Mouse (Mus musculus) spleen, postnatal 14 days (tissue): ENCODE results near the gene Ncs1.
A peak's percentile ranks its signal among the peaks of the same experiment; 100 is the strongest.

Experiments used
- DNase-seq, 2 experiments: peaks; one replicate each; pipeline ENCODE4 v3.0.0; 2021 to 2022; ENCODE audit warnings: low spot score in 2 of 2

Gene Ncs1

DNA sequence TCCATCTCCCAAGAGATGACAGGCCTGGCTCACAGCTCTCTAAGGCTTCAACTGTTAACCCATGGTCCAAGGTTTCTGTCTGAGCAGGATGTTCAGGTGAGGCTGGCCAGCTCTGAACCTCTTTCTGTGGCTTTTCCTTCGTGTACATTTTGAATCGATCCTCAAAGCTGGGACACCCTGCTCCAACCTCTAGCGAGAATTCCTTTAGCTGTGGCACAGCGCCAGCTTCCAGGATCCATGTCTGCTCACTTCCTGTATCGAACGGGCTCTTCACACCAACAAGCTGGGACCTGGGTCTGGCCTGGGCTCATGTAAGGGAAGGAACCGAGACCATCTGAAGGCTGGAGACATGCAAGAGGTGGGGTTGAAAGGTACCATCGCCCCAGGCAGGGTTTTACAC is 1.4 kb upstream of the Ncs1 start:
- no peak for DNase-seq

DNA sequence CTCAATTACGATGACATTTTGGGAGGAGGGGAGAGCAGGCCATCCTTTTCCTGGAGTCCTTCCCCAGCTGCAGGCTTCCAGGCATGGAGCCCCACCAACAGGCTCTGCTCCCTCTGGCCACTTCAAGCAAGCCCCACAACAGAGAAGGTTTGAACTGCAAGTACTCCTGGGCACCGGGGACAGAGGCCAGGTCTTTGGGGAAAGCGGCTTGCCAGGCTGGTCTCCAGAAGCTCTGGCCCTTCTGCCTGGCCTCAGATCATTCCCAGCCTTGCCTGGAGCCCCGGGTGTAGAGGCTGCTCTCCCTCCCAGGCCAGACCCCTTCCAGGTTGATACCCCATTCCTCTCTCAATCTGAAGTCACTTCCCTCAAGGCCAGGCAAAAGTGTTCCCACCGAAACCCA is 572 bp upstream of the Ncs1 start:
- no peak for DNase-seq

DNA sequence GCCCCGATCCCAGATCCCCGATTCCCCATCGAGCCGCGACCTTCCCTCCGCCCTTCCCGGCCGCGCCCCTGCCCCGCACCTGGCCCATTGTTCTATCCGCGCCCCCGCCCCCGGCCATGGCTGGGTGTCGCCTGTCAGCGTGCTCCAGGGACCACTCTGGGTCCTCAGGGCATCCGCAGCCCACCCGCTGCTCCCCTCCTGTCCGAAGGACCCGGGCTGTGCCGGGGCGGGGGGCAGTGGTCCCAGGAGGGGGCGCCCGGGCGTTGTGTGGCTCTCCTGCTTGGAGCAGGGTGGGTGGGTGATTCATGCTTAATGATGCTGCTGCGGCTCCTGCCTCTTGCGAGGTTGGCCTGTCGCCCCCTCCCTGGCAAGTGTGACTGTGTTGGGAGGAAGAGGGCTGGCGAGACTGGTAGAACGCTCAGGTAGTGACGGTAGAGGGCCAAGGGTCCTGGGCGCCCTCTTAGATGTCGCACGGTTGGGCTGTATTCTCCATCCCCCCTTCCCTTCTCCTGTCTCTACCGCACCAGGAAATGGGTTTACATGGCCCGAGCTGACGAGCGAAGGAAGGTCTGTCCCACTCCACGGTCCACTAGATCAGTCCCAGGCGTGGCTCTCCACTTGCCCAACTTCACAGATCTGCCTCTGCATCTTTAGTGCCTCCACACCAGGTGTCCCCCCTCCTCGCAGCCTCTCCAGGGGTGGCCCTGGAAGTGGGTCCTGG is 788 bp downstream of the Ncs1 start:
- DNase-seq = no peak

DNA sequence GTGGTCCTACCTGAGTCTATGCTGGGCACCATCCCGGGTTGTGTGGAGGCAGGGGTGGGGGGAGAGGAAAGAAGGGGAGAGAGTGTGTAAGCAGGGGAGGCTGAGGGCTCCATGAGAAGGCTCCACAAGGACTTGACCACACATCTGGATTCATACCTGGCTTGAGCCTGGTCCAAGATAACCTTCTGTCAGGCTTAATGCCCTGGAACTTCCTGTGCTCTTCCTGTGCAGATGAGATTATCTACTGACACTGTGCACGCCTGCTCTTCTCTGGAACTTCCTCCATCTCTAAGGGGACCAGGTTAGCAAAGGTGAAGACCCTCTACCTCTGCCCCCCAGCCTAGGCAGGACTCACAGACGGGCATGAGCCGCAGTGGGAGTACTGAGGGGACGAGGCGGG is 3.2 kb downstream of the Ncs1 start:
- DNase-seq = no peak

DNA sequence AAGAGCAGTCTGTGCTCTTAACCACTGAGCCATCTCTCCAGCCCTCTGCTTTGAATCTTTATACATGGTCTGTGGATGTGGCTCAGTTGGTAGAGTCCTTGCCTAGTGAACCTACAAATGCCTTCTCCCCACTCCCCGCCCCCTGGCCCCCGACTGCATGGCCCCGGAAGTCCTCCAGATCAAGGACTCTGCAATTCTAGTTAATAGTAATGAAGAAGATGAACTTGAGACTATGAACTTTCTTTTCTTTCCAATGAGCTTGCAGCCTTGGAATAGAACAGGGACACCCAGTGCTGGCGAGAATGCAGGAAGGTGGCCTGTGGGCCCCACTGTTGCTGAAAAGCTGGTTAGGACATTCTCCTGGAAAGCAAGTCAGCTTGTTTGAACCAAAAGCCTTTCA is 6.5 kb downstream of the Ncs1 start:
- DNase-seq = no peak

DNA sequence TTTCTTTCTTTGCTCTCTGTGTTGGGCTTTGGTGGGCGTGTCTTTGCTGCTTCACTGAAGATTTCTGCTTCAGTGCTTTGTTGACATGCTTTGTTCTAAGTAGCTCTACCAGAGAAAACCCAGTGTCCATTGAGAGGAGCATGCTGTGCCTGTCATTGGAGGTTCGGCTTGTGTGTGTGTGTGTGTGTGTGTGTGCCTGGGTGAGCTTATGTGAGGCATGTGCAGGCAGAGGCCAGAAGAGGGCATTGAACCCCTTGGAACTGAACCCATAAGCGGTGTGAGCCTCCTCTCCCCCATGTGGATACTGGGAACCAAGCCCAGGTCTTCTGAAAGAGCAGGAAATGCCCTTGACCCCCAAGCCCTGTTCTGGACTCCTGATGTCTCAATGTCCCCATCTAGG is 7.8 kb downstream of the Ncs1 start:
- DNase-seq = no peak

DNA sequence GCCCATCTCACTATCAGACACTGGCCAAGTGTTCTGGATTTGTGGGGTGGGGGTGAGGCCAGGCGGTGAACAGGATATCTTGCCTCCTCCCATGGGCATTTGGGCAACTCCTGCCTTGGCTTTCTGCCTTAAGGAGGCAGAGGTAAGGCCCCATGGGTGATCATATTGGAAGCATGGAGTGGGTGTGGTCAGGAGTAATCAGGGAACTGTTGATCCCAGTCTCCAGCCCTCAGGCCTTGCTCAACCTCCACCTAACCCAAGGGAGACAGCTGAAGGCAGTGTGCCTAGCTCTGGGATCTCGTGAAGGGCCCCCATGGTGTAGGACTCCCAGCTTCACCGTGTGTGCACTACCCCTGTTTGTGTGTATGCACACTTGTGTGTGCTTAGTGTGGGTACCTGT is 9.2 kb downstream of the Ncs1 start:
- DNase-seq = no peak

DNA sequence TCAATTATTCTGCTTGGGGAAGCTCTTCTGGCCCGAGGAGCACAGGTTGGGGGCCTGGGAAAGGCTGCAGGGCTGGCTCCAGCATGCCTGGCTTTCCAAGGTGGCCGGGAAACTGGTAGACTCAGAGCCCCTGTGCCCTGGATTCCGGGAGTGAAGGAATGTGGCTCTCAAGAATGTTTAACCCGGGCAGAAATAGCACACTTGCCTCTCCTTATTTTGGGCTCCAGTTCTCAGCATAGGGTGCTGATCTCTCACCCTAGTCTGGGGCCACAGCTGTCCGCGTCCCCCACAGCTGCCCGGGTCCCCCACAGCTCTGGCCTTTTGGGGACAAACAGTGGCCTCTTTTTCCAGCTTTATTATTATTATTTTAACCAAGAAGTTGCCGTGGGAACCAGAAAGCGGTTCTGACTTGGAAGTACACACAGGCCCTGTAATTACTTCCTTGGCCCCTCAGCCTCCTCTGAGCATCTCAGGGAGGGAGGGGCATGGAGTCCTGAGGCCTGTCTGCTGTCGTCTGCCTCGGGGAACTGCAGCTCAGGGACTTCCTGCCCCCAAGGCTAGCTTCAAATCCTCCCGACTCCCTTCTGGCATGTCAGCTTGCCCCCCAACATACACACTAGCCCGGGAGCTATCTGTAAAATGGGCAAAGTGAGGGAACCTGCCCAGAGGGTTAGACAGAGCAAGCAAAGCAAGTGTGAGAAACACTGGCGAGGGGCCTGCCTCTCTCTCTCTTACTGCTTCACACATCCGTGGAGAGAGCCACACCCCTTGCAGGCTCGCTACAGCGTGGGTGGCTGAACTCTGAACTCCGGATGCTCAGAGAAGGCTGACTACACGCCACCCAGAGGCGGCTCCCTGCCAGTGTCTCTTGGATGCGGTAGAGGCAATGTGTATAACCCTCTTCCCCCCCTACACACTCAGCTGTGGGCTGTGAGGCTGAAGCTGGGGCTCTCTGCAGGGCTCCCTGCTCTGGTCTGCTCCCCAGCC is 10.6 kb downstream of the Ncs1 start:
- peak; percentile 50 to 66 for DNase-seq

DNA sequence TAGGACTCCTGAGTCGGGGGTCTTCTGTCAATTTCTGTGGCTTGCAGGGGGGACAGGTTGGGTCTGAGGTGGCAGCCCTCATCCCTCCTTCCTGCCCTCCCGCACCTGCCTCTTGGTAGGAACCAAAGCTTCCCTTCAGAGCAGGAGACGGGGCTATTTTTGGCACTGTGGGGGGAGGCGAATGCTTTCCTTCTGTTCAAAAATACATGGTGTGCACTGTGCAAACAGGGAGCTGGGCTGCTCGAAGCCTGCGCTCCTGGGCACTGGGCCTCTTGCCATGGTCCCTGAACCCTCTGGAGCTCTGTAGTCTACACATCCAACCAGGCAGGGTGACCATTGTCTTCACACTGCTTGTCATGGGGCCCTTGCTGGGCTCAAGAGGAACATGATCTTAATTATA is 11.5 kb downstream of the Ncs1 start:
- DNase-seq = no peak

DNA sequence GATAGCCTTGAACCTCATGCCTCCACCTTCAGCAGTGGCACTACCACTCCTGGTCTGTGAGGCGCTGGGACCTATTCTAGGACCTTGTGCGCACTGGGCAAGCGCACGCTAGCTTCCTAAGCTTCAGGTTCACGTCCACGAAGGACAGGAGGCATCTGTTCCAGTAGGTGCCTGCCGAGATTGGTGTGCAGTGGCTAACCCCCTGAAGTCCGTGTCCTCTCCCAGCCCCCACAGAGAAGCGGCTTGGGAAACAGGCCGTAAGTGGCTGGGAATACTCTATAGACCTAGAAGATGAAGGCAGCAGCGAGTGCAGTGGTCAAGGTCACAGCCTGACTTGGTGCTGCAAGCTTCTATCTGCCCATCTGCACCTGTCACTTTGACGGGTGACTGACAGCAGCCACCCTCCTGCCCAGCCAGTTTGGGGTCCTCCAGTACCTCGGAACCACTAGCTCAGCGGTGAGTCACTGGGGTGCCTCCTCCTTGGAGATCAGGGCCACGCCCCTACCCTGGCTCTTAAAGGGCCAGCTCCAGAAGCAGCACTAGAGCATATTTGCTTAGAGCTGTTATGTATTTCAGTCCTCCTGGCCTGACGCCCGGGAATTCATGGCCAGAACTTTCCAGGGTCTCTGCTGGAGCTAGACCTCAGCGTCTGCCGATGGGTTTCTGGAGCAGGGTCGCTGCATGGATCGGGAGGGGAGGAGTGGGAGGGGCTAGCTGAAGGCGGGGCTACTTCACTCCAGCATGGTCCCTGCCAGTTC is 13.2 kb downstream of the Ncs1 start:
- peak in 1 of 2 experiments; percentile 36 for DNase-seq

DNA sequence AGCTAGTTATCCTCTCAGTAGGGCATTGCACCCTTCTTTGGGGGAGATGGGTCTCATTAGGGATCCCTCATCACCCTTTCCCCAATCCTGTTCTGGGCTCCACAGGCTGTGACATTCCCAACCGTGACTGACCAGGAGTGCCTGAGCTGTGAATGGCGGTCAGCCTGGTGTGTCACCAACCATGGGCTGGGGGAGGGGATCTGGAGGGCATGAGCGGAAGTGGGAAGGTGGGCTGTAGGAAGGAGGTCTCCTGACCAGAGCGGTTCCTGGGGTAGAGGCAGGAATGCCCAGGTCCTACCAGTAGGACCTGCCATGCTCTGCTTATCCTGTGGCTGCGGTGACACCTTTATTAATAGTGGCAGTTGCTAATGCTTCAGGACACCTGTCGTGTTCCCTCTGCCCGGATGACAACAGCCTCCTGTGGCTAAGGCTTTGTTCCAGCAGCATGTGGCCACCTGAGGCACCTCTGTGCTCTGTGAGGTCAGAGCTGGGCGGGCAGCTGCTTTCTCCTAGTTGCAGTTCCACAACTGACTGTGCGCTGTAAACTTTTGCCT is 13.8 kb downstream of the Ncs1 start:
- DNase-seq = no peak

DNA sequence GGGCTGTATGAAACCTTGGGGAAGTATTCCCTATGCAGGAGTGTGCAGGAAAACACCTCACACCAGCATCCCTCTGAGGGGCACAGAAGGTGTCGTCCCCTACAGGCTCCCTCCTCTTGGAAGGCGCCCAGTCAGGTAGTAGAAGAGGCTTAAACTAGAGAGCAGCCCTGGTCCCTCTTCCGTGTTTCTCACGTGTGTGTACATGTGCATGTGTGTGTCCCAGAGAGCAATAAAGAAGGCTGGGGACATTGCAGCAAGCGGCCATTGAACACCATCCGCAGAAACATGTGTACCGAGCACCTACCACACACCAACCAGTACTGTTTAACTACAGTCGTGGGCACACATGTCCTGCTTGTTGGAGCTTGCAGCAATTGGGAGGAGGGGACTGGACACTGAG is 14.9 kb downstream of the Ncs1 start:
- DNase-seq = no peak

DNA sequence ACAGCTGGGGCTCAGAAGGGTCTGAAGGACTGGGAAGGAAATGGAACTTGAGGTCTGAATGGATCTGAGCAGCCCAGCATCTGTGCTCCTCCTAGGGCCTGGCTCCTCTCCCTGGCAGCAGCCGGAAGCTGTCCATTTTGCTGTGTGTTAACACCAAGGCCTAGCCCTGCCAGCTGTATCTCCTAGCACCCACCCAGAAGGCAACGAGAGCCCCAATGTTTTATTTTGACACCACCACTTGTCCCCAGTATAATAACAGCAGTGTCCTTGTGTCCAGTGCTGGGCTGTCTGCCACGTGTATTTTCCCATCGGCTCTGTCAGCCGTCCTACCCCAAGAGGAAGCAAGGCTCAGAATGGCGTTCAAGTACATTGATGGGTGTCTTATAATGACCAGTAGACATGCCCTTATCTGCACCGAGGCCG is 17.4 kb downstream of the Ncs1 start:
- DNase-seq = no peak

DNA sequence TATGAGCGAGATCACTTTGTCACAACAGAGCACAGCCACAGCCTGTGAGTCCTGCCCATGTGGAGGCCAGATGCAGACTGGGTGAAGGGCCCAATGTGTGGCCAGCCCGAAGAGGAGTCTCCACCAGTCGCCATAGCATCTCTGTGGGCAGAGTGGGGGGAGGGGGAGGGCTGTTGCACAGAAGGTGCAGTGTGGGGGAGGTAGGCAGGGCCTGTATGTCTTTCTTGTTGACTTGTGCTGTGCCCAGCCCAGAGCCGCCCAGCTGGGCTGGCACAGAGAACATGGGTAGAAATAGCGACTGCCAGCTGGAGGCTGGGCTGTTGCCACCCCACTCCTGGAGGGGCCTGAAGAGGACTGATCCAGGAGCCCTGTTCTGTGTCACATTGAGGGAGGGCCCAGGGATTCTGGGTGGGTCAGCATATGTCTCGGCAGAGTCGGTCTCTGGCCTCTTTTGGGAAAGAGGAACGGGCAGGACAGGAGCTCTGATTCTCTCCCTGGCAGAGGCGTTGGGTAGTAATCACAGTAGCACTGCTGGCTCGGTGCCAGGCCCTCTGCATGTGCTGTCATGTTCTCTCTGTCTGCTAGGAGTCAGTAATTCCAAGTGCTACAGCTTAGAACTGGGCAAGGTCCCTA is 18.2 kb downstream of the Ncs1 start:
- no peak for DNase-seq

DNA sequence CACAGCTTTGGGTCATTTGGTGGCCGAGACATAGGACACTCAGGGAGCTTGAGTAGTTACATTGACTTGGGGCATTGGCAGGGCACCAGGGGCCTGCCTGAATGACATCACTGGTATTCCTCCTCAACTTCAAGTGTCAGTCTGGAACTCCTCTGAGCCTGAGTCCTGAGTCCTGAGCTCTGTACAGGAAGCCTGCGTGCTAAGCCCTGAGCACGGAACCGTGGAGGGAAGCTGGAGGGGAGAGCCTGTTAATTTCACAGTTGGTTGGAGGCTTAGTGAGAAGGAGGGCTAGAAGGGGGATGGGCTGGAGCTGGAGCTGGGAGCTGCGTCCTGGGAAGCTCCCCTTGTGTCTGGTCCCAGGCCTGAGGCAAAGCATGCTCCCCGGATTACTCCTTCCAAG is 21.8 kb downstream of the Ncs1 start:
- no peak for DNase-seq

DNA sequence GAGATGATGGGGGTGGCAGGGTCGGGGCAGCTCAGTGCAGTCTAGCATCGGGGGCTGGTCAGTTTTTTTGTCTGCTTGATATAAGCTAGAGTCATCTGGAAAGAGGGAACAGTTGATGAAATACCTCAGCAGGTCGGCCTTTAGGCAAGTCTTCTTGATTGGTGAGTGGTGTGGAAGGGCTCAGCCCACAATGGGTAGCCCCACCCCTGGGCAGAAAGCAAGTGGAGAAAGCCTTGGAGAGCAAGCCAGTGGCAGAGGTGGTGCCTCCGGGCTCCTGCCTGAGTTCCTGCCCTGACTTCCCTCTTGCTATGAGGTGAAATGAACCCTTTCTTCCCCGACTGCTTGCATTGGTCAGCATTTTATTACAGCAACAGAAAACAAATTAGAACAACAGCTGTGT is 23.0 kb downstream of the Ncs1 start:
- DNase-seq = no peak

DNA sequence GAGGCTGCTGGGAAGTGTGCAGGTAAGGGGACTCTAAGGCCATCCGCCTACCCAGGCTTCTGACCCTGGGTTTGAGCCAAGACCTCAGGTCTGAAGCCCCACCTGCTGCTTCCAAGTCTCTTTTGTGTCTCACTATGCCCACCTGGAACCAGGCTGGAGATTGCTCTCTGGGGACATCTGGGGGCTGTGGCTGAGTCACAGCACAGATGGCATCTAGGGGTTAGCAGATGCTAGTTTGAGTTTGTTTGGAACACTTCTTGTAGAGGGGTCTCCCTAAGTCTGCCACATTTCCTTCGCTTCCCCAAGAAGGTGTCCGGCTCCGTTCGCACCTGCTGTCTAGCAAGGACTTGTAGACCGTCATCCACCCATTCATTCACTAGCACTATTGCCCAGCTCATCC is 23.6 kb downstream of the Ncs1 start:
- no peak for DNase-seq

DNA sequence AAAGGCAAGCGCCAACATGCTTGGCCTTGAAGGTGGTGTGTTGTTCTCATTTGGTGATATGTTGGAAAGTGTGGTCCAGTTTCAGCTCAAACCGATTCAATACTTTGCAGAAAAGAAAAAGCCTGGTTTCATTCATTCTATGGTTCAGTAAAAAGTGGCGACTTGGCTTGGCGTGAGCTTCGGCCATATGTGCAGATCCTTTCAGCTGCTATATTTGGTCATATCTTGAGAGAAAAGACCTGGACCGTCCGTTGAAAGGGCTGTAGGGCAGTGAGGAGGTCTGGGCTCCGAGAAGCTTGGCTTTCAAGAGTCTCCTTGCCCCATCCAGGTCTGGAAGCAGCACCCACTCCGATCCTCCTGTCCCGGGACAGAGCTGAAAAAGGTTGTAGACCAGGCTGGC is 24.2 kb downstream of the Ncs1 start:
- DNase-seq = no peak

DNA sequence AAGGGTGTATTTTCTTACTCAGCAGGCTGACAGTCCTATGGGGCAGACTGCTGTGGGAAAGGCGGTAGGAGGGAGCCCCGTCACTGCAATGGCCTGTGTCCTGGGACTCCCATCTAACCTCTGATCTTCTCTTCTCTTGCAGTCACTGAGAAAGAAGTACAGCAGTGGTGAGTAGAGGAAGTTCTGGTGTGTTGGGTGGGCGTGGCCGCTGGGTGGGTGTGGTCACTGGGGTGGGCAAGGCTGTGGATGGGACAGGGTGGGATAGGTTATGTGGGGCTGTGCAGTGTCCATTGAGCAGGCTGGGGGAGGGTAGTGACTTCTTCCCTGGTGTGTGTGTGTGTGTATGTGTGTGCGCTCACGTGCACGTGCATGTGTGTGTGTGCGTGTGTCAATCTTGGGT is 24.8 kb downstream of the Ncs1 start:
- DNase-seq = no peak

DNA sequence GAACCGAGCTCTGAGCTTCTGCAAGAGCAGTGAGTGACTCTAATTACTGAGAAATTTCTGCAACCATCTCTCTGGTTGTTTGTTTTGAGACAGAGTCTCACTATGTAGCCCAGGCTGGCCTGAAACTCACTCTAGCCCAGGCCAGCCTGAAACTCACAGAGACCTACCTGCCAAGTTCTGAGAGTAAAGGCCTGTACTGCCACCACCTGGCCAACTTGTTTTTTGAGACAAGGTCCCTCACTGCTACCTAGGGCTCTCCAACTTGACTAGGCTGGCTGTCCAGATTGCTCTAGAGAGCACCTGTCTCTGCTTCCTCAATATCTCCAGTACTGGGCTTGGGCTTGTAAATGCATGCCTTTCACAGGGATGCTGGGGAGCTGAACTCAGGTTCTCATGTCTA is 25.4 kb downstream of the Ncs1 start:
- no peak for DNase-seq

DNA sequence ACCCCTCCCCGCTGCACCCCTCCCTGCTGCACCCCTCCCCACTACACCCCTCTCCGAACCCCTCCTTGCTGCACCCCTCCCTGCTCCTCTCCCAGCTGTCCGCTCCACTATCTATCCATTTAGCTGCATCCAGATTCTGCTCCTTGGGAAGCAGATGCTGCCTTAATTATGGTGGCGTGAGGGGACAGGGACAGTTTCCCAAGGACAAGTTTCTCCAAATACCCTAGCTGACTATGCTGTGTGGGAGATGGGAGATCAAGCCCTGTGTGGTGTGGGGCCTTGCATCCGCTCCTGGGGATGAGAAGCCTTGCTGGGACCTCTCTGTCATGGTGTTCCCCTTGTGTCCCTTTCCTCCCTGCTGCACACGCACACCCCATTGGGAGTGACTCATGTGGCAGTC is 29.4 kb downstream of the Ncs1 start:
- DNase-seq = no peak

DNA sequence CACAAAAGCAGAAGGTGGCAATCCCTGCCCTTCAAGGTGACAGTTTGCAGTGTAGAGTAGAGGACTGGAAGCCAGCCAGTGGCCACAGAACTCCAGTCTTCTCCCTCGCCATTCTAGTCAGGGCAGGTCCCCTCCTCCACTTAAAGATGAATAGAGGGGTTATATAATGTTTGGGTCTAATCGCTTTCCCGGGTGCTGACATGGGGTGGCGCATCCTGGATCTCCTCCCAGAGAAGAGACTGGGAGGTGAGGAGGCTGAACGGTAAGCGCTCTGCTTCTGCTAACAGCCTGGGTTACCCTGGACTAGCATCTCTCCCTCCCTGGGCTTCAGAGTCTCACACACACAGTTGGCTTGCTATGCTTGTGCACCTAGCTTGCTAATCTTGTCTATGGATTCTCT is 32.2 kb downstream of the Ncs1 start:
- DNase-seq = no peak
